Mouse (Mus musculus) intestine, postnatal 0 days (tissue): ENCODE results near the gene Srgap1. TPM values are rescaled to one million over a fixed set of nuclear protein-coding genes. Genes with fewer than 3 reads are reported as not detected.
"Not testable (repeated sequence)": the region's sequence is repeated elsewhere in the genome, so short reads cannot be mapped to it uniquely, and the experiment has no call there.

Experiments used
- ATAC-seq: fragments of 200-750 bp; cut with Nextera tagmentation; 2 replicates; pipeline ENCODE4 v1.8.0; 2017; ENCODE audit warnings: mild to moderate bottlenecking, moderate TSS enrichment, moderate library complexity
- H3K27ac ChIP-seq: fragments of 300-500 bp; sonication (generic); 2 replicates; pipeline ENCODE4 v1.5.1; 2014; ENCODE audit warnings: mild to moderate bottlenecking, low read depth, low read length, moderate library complexity
- H3K27me3 ChIP-seq: fragments of 300-500 bp; sonication (generic); replicated peaks from 2 replicates; pipeline ENCODE4 v1.6.1; 2014; ENCODE audit warnings: low read length, mixed read lengths; ENCODE audit not compliant: control insufficient read depth, insufficient read depth
- H3K36me3 ChIP-seq: fragments of 300-500 bp; sonication (generic); 2 replicates; pipeline ENCODE4 v1.6.1; 2014; ENCODE audit warnings: mild to moderate bottlenecking, moderate library complexity; ENCODE audit not compliant: control insufficient read depth, insufficient read depth
- H3K4me1 ChIP-seq: fragments of 300-500 bp; sonication (generic); replicated peaks from 2 replicates; pipeline ENCODE4 v1.6.1; 2014; ENCODE audit warnings: antibody characterized with exemption, low read length, mixed read lengths; ENCODE audit not compliant: control insufficient read depth, insufficient read depth
- H3K4me2 ChIP-seq: fragments of 300-500 bp; sonication (generic); replicated peaks from 2 replicates; pipeline ENCODE4 v1.6.1; 2014; ENCODE audit warnings: low read depth, mild to moderate bottlenecking, moderate library complexity
- H3K4me3 ChIP-seq: fragments of 300-500 bp; sonication (generic); 2 replicates; pipeline ENCODE4 v1.5.1; 2014; ENCODE audit warnings: low read depth, low read length
- H3K9ac ChIP-seq: fragments of 300-500 bp; sonication (generic); 2 replicates; pipeline ENCODE4 v1.6.1; 2014; ENCODE audit warnings: mild to moderate bottlenecking, low read depth, low read length
- H3K9me3 ChIP-seq: fragments of 300-500 bp; sonication (generic); 2 replicates; pipeline ENCODE4 v1.6.1; 2016; ENCODE audit warnings: mixed run types; ENCODE audit not compliant: control insufficient read depth
- CTCF ChIP-seq: sonication (generic); IDR thresholded peaks from 2 replicates; pipeline ENCODE4 v1.5.1; 2016; ENCODE audit warnings: low read depth, mild to moderate bottlenecking, control low read depth, antibody characterized with exemption, moderate library complexity
- WGBS: fragments of 180-500 bp; shearing (Covaris S2); extraction: QIAGEN DNeasy Blood & Tissue Kit; methylation state at CpG from one replicate; pipeline ENCODE4 v1.1.7; 2014; 5-methylcytosine and 5-hydroxymethylcytosine counted together
- polyA plus RNA-seq: library from polyadenylated mRNA; unstranded; fragments of >200 nt; fragmentation: Nextera tagmentation; extraction: Ambion mirVana; gene quantifications from 2 replicates; pipeline ENCODE4 v1.2.1, GENCODE M21; 2015

Srgap1 gene
- polyA plus RNA-seq, 1 experiment from 2014 or later, result 2.6 TPM

DNA sequence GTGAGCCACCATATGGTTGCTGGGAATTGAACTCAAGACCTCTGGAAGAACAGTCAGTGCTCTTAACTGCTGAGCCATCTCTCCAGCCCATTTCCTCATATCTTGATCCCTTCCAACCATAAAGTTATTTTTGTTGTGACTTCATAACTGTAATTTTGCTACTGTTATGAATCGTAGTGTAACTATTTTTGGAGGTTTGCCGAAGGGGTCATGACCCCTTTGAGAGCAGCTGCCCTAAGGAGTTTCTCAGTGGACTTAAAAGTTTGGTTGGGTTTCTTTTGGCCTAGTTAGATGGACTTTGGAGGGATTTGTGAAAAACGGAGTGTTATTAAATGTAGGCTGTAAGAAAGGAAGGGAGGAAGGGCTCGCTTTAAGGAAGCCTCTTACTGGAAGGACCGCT is 277.4 kb downstream of the Srgap1 start:
- Histone ChIP-seq H3K27me3 (no peaks in the 10 kb centered on the region), H3K4me1 (no peaks in the 10 kb centered on the region), H3K4me3 (no peak overlapping the region), H3K36me3 (no peaks in the 10 kb centered on the region), H3K9ac (no peak overlapping the region), H3K27ac (no peak overlapping the region), H3K4me2 (no peak overlapping the region), H3K9me3 (no peaks in the 10 kb centered on the region)
- no peak for ATAC-seq
- TF ChIP-seq CTCF, result no peak
- WGBS, result 88% methylated on average over 5 of the region's 5 CpGs

DNA sequence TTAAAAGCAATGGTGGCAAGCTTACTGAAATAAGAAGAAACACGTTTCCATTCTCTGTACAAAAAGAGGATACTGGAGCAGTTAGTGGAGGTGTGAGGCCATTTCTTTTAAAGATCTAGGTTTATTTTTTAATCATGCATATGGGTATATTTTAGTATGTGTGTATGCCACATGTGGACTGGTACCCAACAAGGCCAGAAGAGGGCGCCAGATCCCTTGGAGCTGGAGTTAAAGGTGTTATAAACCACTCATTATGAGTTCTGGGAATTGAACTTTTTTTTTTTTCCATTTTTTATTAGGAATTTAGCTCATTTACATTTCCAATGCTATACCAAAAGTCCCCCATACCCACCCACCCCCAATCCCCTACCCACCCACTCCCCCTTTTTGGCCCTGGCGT is 279.8 kb downstream of the Srgap1 start:
- H3K27me3 ChIP-seq, H3K4me1 ChIP-seq, H3K4me3 ChIP-seq, H3K36me3 ChIP-seq, H3K27ac ChIP-seq, ATAC-seq, H3K9me3 ChIP-seq, H3K9ac ChIP-seq, H3K4me2 ChIP-seq: not testable (repeated sequence)
- TF ChIP-seq CTCF, result peak; percentile 63
- WGBS, result 78% methylated on average over 3 of the region's 3 CpGs

DNA sequence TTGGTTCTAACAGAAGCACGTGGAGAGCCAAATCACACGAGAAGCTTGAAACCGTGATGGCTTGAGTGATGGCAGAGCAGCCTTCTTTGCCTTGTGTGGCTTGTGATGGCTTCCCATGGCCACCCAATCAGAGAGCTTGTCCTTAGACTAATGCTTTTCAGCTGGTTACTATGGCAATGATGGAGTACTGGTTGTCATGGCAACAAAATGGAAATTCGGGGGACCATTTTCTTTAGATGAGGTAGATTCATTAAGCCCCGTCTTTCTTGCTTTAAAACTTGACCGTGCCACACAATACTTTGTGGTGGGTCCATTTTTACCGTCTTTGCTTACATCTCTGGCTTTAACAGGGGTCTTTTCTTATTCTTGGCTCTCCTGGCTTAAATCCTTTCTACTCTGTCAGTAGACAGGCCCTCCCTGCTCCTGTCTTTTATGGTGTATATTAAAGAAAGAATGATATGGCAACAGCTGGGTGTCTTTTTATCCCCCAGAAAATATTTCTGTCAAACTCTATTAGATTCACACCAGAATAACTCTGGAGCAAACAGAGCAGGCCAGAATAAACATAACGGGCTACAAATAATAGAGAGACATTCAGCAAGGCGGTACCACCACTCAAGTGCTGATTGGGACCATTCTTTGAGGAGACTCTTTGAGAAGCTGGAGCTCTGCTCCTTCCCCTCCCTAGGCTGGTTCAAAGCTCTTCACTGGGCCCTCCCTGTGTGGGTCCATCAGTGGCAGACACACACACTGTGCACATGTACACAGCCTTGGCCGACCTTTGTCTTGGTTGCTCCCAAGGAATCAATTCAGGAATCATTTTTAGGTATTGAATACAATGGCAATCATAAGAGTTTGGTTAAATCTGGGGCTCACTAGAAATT is 281.7 kb downstream of the Srgap1 start:
- 76% methylated on average over 10 of the region's 10 CpGs for WGBS
- H3K27ac ChIP-seq, result no peak overlapping the region
- ATAC-seq, result no peak
- no peak overlapping the region for H3K4me3 ChIP-seq
- no peak for TF ChIP-seq CTCF
- H3K4me2 ChIP-seq, result no peak overlapping the region
- H3K27me3 ChIP-seq, result no peaks in the 10 kb centered on the region
- H3K36me3 ChIP-seq, result no peaks in the 10 kb centered on the region
- H3K9me3 ChIP-seq, result no peaks in the 10 kb centered on the region
- no peaks in the 10 kb centered on the region for H3K4me1 ChIP-seq
- H3K9ac ChIP-seq, result no peak overlapping the region

- Histone ChIP-seq H3K27me3 (no peaks in the 10 kb centered on the region), H3K4me3 (no peak overlapping the region), H3K27ac (no peak overlapping the region), H3K4me1 (no peaks in the 10 kb centered on the region), H3K36me3 (no peaks in the 10 kb centered on the region), H3K9ac (no peak overlapping the region), H3K4me2 (no peak overlapping the region), H3K9me3 (no peaks in the 10 kb centered on the region)
- 79% methylated on average over 13 of the region's 13 CpGs for WGBS
- TF ChIP-seq CTCF, result peak; percentile 31; the same call in 1 of the 2 replicates
- ATAC-seq, result no peak
These were observed 282.5 kb downstream of the Srgap1 start for GRCm38 (mm10) chr10:121764469-121765173.

DNA sequence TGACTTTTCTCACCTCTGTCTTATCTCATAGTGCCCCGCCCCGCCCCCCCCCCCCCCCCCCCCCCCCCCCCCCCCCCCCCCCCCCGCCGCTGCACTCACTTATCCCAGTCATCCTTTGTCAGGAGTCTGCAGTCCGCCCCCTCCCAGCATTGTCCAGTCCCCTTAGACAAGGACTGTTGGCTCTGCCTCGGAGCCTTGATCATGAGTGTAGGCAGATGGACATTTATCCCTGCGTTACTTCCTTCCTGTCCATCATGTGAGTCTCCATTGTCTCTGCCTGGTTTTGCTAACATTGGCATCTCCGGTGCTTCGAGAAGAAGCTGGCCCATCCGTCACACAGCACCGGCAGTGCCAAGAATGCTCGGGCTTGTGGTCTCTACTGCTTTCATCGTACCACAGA is 283.9 kb downstream of the Srgap1 start:
- 77% methylated on average over 8 of the region's 13 CpGs for WGBS

GRCm38 (mm10) chr10:121762141-121762540 is 285.0 kb downstream of the Srgap1 start:
- no peaks in the 10 kb centered on the region for H3K27me3 ChIP-seq
- no peak overlapping the region for H3K9ac ChIP-seq
- no peak overlapping the region for H3K4me2 ChIP-seq
- ATAC-seq, result no peak
- no peak overlapping the region for H3K4me3 ChIP-seq
- H3K36me3 ChIP-seq, result no peaks in the 10 kb centered on the region
- no peak for TF ChIP-seq CTCF
- H3K9me3 ChIP-seq, result no peaks in the 10 kb centered on the region
- H3K4me1 ChIP-seq, result no peaks in the 10 kb centered on the region
- WGBS, result 76% methylated on average over 9 of the region's 9 CpGs
- H3K27ac ChIP-seq, result no peak overlapping the region

More for the DNA sequence above, 283.9 kb downstream of the Srgap1 start:
- no peak for TF ChIP-seq CTCF
- H3K4me2 ChIP-seq, result no peak overlapping the region
- H3K27ac ChIP-seq, result no peak overlapping the region
- ATAC-seq, result no peak
- H3K4me3 ChIP-seq, result no peak overlapping the region
- no peak overlapping the region for H3K9ac ChIP-seq
- H3K4me1 ChIP-seq, result no peaks in the 10 kb centered on the region
- H3K36me3 ChIP-seq, result no peaks in the 10 kb centered on the region
- H3K27me3 ChIP-seq, result no peaks in the 10 kb centered on the region
- no peaks in the 10 kb centered on the region for H3K9me3 ChIP-seq
